Mouse (Mus musculus) urinary bladder, adult 2 months (tissue): ENCODE measurements around the gene Rab3a. TPM values are rescaled to one million over a fixed set of nuclear protein-coding genes. Genes with fewer than 3 reads are reported as not detected.

Experiments
- DNase-seq: peaks from one replicate; pipeline ENCODE4 v3.0.0; 2022; ENCODE audit warnings: low spot score
- polyA plus RNA-seq: library from polyadenylated mRNA; depleted of rRNA; stranded (reverse); fragments of >200 nt; gene quantifications from 2 replicates; pipeline ENCODE4 v1.2.3, GENCODE M21; 2012

The Rab3a gene
- polyA plus RNA-seq, 1 experiment: 35.3 TPM

DNA sequence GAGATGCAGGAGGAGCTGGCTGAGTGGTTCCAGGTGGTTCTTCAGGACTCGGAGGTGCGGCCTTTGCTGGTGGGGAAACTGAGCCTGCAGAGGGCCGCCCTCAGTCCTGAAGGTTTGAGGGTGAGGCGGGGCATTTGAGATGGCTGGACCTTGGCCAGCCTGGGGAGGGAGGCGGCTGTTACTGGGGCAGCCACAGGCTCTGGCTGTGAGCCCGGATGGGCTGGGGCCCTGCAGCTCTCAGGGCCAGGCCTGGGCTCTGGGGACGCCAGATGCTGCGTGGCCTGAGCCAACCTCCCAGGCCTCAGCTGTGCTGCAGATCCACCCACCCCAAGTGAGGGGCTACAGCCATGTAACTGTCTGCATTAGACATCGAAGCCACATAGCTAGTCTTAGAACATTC lies 19.4 kb downstream of the Rab3a start:
- DNase-seq: no peak

DNA sequence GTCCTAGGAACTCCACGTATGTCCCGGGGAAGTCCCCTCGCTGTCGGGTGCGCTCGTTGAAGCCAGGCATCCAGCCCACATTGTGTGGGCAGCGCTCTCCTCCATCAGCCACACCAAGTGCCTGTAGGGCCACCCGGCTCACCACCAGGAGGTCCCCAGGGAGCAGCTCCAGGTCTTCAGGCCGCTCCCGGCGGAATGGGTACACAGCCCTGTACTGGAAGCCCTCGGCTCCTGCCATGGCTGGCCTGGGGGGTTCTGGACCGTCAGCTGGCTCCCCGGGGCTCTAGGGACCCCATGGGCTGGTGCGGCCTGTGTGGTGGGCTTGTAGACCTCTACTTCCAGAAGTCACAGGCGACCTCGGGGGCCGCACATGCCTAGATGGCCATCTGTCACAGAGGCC lies 20.3 kb downstream of the Rab3a start:
- no peak for DNase-seq

DNA sequence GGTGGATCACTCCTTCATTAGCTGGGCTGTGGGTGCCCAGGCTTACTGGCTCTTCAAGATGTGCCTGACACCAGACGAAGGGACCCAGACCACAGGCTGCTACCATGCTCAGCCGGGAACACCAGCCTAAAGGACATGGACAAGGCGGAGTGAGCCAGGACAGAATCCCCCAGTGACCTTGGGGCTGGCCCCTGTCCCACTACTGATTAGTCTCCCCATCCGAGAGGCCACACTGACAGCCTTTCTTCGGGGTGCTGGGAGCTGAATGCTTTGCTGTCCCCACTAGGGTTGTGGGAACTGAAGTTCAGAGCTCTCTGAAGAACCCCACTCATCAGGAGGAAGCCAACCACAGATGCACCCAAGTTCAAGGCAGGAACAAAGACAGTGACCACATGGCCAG lies 20.7 kb downstream of the Rab3a start:
- no peak for DNase-seq

DNA sequence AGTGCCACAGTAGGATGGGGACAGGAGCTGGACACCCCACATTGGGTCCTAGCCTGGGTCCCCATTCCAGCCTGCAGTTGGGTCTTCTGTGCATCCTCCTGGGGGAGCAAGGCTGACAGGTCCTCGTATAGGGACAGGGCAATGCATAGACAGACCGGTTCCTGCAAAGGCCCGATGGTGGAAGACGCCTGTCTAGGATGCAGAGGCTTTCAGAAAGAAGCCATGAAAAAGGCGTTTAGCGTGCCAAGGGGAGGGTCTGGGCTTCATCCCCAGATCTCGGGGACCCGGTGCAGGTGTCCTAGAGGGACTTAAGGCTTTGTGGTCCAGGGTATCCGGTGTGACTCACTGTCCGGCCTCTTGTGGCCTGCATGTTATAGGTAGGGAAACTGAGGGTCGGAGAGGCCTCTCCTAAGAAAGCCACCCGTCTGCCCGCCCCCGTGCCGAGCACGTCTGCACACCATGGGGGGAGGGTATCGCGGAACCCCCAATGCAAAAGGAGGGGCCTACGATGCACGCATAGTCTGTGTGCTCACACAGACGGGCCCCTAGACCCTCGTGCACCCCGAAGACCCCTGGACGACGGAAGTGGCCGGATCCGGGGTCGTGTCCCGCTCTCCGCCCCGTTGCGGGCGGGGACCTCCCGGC lies 21.5 kb downstream of the Rab3a start:
- no peak for DNase-seq

DNA sequence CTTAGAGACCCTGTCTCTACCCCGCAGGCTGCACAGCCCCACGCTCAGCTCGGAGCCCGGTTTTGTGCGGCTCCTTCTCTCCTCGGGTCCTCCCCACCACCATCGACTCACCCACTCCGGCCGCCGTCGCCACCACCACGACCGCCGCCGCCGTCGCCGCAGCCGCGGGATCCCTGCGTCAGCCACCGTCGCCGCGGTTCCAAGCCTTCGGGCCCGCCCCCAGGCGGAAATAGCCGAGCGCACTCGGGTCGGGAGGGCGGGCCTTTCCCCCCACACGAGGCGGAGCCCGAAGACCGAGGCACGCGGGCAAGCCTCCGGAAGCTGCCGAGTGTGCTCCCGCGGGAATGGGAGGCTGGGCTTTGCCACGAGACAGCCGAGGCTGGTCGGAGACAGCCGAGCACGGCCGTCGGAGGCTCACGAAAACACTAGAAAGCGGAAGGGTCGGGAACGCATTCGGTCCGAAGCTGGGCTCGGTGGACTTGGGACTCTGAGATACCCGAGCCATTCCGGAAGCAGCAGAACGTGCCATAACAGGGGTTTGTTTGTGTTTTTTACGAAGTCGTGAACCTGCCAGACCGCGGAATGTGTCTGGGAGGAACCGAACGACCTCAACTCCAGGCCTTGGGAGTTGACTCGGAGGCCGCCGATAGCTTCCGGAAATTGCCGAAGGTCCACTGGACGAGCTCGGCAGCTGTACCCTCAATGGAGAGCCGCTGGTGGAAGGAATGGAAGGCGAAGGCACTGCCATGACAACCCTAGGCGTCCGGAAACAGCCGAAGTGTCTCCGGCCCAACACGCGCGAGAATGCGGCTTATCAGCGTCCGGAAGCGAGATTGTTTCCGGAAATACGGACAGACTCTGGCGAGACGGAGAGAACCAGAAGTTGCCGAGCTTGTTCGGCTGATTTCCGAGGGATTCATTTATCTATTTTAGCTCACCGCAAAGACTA lies 22.3 kb downstream of the Rab3a start, which contains the start of gene Pik3r2:
Pik3r2 (minus strand) TSS at position 218 of the 949 bp plus-strand sequence.
- DNase-seq: peak; percentile 98

DNA sequence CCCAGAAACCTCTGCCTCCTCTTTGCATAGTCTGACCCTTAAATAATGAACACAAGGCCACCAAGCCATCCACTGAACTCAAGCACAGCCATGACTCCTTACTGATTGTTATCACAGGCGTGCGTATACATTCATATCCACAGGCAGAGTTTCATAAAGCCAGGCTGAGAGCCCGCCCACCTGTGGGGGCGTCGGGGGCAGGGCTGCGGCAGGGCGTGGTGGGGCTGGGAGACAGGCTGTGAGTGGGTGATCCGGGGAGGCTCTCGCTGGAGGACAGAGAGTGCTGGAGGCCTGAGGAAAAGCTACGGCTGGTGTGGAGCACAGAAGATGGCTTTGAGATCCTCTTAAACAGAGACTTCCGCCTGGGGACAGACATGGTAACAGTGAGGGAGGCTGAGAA lies 25.6 kb downstream of the Rab3a start:
- no peak for DNase-seq

DNA sequence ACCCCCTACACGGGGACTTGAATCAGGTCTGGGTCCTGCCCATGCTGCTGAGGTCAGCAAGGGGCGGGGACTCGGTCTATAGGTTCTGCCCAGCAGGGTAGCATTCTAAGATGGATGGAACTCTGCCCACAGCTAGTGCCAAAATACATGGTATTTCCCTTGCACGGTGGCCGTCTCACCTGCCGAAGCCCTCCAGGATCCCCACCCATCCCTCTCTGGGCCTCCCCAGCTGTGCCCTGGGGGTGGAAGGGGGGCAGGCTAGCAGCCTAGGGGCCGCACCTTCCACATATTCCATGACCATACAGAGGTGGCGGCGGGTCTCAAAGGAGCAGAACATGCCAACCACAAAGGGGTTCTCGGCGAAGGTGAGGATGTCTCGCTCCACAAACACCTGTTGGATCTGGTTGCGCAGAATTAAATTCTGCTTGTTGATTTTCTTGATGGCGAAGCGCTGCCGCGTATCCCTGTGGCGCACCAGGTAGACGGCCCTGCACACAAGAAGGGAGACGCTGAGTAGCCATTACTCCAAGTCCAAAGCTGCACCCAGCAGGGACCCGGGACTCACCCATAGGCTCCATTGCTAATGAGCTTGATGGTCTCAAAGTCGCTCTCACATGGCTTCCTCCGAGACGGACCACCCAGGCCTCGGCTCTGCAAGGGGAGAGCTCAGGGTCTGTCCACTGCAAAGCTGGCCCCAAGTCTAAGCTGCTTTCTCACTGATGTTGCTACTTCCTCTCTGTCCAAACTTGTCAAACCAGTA lies 32.0 kb downstream of the Rab3a start:
- DNase-seq: no peak

DNA sequence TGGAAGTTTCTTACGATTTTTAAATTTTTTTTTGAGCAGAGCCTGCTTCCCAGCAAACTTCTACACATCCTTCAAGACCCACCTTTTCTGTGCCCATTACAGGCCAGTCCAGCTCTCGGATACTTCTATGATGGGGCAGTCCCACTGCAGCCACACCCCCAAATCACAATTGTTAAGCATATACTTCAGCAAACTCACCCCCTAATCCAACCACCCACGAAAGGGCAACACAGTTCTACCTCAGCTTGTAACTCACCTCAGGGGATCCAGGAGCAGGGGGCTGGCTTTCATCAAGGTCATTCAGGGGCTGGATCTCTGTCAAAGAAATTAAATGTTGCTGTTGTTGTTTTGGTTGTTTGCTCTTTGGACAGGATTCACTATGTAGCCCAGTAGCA lies 32.6 kb downstream of the Rab3a start:
- DNase-seq: no peak

DNA sequence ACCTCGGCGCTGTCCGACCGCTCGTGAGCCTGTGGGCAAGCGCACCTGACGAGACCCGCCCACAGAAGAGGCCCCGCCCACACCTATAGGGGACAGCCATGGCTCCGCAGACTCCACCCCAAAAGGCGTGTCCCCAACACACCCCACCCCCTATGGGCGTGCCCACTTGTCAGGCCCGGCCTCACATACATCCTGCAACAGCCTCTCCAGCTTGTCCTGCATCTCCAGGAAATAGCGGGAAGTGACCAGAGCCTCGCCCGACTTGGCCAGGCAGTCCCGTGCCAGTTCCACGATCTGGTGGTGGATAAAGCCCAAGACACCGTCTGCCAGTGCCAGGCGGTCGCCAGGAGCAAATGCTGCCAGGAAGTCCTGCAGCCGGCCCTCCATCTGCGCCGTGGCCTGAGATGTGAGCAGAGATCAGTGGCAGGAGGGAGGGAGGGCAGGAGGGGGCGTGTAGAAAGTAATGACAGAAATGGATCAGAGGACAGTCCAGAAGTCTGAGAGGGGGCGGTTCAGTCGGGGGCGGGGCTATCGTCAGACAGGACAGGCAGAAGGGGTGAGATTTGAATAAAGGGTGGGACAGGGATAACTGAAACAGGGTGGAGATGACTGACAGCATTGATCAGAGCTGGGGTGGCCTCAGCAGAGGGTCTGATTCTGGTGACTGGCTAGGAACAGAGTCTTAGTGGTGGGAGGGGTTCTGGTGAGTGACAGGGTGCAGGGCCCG lies 33.6 kb downstream of the Rab3a start:
- no peak for DNase-seq

DNA sequence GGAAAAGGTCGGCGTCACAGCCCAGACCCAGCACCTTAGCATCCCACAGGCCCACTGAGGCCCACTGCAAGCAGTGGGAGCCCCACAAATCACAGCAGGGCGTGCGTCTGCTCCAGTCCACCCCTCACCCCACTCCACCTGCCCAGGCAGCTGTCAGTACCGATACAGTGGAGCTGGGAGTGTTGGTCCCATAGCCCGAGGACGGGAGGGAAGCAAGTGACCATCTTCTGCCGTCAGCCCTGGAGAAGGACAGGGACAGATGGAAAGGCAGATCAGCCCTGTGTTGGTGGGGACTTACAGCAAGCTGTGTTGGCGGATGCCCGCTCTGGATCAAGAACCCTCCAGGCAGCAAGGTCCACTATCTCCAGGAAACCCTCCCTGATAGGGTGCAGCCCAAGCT lies 34.6 kb downstream of the Rab3a start:
- DNase-seq: no peak

DNA sequence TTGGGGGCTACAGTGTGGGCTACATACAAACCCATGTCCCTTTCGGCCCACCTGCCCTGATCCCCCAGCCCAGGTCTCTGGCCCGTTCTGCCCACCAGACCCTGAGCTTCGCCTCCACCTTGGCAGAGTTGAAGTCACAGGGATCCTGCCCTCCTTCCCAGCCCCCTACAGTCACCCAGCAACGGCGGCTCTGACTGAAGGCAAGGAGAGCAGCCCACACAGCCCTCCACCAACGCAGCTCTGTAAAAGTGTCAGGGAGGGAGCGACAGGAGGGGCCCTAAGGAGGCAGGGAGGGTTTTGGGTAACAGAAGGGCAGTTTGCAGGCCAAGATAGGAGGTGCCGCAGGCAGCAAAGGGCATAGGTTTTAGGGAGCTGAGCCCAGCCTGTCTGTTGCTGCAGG lies 36.4 kb downstream of the Rab3a start:
- DNase-seq: no peak

DNA sequence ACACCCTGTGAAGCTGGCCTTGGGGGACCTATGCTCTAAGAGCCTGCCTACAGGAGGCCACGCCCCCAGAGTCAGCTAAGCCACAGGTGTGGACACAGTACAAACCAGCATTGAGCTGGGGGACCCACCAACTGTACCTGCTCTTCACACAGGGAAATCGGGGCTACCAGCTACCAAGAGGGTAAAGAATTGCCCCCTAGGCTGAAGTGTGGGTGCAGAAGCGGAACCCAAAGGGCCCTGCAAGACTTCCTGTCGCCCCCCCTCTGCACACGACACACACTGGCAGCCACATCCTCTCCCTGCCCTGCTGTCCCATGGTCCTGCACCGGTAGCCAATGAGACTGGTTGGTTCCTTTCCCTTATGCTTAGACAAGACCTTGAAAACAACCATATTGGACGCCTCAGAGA lies 36.8 kb downstream of the Rab3a start:
- DNase-seq: no peak

DNA sequence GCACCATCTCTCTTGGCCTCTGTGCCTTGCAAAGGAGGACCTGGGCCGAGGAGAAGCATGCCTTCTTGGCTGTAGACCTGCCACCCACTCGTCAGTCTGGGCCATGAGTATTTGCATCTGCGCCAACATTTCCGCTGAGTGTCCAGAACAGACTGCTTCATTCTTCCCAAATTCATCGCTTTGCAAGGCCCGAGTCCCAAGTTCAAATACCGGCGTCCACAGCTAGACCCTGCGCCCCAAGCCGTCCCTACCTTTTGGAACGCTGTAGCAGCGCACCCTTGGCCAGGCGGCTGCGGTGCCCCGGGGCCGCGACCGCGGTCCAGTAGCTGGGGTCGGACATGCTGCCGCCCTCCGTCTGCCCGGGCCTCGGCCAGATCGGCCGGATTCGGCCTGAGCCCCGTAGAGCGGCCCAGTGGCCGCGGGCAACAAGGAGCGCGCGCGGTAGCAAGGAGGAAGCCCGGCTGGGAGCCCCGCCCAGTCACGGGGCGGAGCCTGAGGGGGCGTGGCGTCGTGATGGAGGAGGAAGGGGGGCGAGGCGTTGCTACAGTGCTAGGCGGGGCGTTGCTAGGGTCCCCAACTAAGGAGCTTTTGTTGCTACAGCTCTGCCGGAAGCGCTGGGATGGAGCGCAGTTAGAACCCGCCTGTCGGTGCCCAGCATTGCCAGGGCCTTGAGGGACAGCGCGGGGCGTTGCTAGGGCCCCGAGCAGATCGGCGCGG lies 37.7 kb downstream of the Rab3a start:
- DNase-seq: peak; percentile 97

DNA sequence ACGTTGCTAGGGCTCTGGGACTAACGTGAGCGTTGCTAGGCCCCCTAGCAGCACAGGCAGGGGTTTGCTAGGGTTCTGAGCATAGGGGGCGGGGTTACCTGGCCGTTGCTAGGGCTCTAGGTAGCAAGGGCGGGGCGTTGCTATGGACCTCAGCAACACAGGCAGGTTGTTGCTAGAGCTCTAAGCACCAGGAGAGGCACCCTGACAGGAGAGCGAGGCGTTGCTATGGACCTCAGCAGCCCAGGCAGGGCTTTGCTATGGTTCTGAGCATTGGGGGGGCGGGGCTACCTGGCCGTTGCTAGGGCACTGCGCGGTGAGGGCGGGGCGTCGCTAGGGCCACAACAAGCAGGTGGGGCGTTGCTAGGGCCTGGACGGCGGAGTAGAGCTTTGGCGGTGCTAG lies 38.2 kb downstream of the Rab3a start:
- DNase-seq: no peak

DNA sequence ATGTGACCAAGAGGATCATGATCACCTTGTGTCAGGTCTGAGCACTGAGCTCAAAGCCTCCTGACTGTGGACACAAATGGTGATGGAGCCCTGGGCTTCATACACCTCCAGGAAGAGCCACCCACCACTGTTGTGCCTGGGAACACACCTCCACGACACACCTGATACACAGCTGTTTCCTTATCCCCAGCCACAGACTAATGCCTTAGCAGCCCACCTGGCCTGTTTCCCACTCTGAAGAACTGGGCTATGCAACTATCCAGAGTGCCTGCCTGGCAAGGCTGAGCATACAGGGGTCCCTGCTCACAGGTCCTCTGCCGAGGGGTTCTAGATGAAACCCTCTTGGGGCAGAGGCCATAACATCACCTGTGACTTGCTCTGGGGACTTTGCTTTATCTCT lies 39.7 kb downstream of the Rab3a start:
- no peak for DNase-seq

DNA sequence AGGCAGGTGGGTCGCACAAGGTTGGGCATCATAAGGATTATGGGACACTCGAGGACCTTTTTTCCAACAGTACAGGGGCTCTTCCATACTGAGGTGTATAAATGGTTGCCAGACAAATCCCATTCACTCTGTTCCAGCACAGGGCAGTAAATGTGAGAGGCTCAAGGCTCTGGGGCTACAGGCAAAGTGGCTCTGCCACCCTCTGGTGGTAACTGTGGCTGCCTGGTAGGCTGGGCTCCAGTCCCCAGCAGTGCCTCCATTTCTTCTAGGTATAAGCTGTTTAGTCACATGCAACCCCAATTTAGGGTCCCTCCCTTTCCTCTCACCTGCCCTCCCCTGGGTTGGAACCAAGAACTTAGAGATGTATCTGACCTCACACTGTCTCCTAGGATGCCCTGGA lies 40.9 kb downstream of the Rab3a start:
- DNase-seq: no peak

DNA sequence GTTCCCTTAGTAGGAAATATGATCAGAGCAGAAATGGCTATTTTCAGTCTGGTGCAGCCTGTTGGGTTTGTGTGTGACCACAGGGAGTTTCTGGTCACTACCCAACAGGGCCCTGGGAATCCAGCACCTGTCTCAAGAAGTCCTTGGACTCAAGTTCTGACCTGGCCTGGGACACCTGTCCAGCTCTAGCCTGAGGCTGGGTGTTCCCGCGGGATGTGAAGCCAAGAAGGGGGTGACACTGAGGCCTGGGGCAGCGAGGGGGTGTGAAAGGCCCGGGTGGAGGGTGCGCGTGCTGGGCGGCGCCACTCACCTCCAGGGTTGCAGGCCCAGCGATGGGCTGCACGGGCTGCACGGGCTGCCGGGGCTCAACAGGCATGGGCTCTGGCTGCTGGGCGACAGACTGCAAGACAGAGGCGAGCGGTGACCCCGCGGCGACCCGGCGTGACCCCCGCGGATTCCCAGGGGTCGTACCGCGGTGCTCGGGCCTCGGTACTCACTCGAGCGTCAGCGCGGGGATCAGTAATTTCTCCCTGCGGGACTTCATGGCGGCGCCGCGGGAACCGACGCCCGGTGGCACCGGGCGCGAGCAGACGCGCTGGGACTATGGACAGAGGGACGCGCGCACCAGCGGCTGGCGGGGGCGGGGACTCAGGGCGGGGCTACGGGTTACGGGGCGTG lies 42.1 kb downstream of the Rab3a start:
- no peak for DNase-seq

DNA sequence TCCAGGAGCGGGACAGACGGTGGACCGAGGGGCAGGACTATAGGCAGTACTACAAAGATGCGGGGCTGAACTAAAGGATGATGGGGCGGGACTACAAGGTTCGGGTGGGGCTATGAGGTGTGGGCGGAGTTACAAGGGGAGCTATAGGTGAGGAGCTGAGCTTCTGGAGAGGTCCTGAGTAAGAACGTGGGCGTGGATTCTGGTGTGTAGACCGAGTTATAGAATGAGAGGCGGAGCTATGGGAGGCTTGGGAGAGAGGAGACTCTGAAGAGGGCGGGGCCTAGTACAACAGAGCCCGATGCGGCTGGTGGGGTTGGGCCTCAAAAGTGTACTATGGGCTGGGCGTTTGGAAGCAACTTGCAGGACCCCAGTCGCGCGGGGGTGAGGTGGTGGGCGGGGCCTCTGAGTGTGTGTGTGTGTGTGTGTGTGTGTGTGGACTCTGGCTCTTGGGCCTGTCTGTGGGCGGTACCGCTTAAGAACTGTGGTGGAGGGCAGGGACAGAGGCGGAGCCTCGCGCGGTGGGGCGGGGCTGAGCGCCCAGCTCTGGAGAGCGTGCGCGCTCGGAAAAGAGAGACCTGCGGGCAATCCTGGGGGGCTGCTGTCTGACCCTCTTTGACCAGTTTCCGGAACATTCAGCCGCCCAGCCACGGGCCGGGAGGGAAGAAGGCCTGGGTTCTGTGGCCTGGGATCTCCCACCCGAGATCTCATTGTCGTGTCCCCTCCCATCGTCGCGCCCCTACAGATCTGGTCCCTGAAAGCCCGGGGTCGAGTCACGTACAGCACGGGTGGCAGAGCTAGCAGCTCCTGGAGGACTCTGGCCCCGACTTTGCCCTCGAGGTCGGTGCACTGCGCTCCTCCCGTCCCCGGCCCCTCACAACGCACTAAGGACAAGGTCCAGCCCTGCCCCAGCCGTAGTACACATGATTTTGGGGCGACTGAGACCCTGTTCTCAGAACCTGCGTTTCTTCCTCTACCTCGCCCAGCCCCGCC lies 42.9 kb downstream of the Rab3a start:
- peak; percentile 70 for DNase-seq

DNA sequence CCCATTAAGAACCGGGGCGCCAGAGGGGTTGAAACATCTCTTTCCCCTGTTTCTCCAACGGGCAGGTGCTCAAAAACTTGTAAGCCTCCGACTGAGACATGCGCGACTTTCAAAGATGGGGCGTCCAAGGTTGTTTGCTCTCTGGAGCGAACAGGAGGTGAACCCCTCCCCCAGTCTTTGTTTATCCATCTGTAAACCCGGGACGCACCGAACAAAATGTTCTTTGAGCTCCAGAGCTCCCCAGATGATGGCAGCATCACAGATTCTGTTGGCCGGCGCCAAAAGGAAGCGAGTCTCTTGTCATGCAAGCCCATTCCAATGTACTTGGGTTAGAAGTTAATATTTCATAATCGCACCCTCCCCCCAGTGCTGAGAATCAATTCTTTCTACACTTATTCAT lies 43.8 kb downstream of the Rab3a start:
- DNase-seq: no peak
